Mouse (Mus musculus): ENCODE measurements around the gene Ubac2.

DNA sequence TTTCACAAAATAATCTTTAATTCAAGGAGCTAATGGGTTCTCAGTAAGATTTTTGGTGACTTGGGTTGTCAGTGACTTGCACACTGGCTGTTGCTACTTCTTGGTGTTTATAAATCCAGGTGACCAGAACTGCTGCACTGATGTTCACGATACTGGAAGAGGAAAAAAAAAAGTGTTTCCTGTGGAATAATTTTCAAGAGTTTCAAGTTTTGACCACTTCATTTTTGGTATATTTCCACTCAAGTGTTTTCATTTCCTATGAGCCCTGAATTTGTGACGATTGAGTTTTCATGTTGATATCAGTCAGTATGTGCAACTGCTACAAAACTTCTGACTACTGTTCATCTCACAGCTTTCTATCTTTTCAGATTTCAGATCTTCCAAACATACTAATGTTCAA is 1.6 kb upstream of the Ubac2 start:
- TF ChIP-seq CTCF (IDR thresholded peaks at IDR 0.05; ENCODE audit: low read depth) (no peak), EP300 (IDR thresholded peaks at IDR 0.05; ENCODE audit: low read depth) (no peak)
